Mouse (Mus musculus) cortical plate, adult 2 months (tissue): ENCODE results near the gene B4galt3.

Source experiments
- CTCF ChIP-seq: fragments of 200-500 bp; IDR thresholded peaks from 2 replicates; pipeline ENCODE4 v1.5.1; 2011; ENCODE audit warnings: mild to moderate bottlenecking, control low read depth, low read length; ENCODE audit not compliant: insufficient read depth; ENCODE audit errors: extremely low read depth
- POLR2A ChIP-seq: fragments of 200-500 bp; IDR thresholded peaks from 2 replicates; pipeline ENCODE4 v1.6.1; 2011; ENCODE audit warnings: mild to moderate bottlenecking, low read length, control low read depth; ENCODE audit not compliant: insufficient read depth; ENCODE audit errors: extremely low read depth

- TF ChIP-seq POLR2A (no peak), CTCF (no peak)
Observed at GRCm38 (mm10) chr1:171272086-171272485, 2.0 kb downstream of the B4galt3 start.
